Mouse (Mus musculus) stomach, postnatal 0 days (tissue): ENCODE measurements around the gene Ngdn.
A peak's percentile ranks its signal among the peaks of the same experiment; 100 is the strongest.

ENCODE experiments used
- CTCF ChIP-seq: IDR thresholded peaks from 2 replicates; pipeline ENCODE4 v1.5.1; 2016; ENCODE audit warnings: antibody characterized with exemption, low read depth, mild to moderate bottlenecking, moderate library complexity
- EP300 ChIP-seq: optimal IDR thresholded peaks from 2 replicates; pipeline ENCODE3; 2016; ENCODE audit warnings: antibody characterized with exemption

DNA sequence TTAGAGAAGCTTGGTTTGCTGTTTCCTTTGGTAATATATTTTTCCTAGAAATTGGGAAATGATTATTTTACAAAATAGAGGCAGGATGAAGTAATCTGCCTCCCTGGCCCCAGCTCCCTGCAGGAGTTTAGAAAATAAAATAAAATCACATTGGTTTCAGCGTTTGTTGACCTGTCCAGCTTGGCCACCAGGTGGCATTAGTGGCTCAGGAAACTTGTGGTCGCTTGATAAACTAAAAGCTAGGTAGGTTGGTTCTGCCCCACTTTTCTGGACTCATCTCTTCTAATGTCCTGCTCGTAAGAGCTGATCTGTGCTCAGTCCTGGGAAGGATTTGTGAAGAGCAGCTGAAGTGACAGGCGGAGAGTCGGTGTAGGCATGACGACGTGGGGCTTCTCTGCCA, 9.0 kb downstream of the Ngdn start:
- peak; percentile 83 for TF ChIP-seq CTCF
- TF ChIP-seq EP300, result no peak
